Mouse (Mus musculus): ENCODE data around the gene Ikzf3.

DNA sequence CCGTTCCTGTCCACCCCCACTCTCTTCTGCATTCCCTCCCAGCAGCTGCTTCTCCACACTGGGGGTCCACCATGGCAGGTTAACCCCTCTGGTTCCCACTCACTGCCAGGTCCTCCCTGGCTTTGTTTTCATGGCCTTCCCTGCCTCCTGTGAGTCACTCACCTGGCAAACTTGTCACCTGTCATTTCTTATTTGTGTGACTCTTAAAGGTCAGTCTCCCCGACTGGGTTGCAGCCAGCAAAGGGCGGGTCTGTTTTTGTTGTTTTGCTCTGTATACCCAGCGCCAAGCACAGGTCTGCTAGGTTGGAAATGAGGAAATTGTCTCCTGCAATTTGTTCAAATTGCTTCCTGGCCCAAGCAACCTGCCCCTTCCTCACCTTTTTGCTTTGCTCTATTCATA, 100.2 kb downstream of the Ikzf3 start:
- TF ChIP-seq CTCF (IDR thresholded peaks at IDR 0.05; ENCODE audit: extremely low read depth, insufficient read depth, insufficient read length, insufficient replicate concordance) = no peak
- no peak for TF ChIP-seq POLR2A (IDR thresholded peaks at IDR 0.05; ENCODE audit: low read depth, low read length)

All from spleen, adult 2 months (tissue).